Mouse (Mus musculus) urinary bladder, postnatal 4 days (tissue): ENCODE measurements around the gene Abcb1b.
"Not testable (repeated sequence)": the region's sequence is repeated elsewhere in the genome, so short reads cannot be mapped to it uniquely, and the experiment has no call there.

ENCODE experiments used
- DNase-seq, 2 experiments: peaks; one replicate each; pipeline ENCODE4 v3.0.0; 2021 to 2022; ENCODE audit warnings: low spot score in 2 of 2

Gene Abcb1b

DNA sequence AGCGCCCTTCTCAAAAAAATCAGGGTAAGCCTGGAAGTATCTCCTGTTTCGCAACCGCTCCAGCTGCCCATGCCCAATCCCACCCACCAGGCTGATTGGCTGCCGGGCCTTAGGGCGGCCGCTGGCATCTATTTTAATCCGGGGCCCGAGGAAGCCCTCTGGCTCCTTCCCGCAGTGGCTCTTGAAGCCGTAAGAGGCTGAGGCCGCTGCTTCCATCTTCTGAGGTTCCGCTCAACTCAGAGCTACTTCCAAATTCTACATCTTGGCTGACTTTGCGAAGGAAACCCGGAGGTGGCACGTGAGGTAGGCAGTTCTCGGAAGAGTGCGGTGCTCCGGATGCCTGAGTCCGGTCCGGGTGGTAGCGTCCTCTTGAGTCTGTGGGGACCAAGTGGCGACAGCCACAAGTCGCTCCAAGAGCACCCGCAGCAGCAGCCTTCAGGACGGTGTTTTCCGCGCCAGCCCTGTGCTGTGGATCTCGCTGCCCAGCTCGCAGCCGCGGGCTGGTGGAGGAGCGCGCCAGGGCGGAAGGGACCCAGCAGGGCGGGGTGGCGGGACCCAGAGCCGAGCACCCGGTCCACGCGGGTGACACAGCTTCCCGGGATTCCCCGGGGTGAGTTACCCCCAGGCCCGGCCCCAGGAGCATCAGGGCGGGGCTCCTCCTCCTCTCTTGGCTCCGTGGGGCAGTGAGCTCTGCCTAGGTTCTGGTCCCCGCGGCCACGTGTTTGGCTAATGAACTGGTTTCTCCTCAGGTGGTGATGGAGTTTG lies at the start of gene Abcb1b:
Gene Abcb1b (plus strand): TSS at position 161 of the 765 bp plus-strand sequence.
- DNase-seq = peak in 1 of 2 experiments; percentile 21

DNA sequence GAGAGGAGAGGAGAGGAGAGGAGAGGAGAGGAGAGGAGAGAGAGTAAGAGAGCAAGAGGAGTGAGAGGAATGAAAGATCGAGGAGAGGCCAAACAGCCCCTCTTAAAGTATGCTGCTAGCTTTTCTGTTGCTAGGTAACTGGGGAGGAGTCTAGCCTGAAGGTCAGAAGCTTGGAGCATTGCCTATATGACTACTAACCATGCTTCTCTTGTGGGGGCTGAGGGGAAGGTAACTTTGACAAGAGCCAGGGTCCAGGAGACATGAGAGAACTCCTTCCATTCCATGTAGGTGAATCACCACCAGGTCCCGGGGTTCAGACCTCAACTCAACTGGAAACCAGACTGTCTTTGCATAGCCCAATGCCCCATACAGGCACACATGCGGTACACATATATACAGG lies 25.1 kb upstream of the Abcb1b start:
- no peak for DNase-seq

DNA sequence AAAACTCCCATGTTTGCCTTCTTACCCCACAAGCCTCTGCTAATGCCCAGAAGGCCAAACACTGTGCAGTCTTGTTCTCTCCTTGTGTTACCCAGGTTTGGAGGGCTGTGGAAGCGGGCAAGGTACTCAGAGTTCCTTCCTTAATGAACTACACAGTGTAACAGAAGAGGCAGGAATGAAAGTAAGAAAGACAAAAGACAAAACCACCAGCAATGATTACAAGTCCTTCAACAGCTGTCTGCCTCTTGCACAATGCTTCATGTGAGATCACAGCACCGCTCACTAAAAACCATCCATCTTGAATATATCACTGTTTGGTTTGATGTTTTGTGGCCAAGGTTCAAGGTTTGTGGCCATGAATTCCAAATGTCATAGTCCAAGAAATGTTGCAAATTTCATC lies 19.6 kb upstream of the Abcb1b start:
- DNase-seq = no peak

DNA sequence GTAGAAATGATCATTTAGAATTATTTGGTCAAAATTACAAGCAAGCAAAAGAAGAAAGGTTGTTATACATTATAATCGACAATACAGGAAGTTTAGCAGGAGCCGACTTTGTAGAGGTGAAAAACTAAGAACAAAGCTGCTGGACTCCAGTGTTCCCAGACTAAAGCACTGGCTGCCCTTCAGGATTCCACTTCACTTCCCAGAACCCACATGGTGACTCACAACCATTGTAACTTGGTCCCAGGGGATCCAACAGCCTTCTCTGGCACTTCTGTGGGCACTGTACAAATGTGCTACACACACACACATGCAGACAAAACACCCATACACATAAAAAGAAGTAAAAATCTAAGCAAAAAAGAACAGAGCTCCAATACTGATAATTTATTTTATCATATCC lies 19.2 kb upstream of the Abcb1b start:
- no peak for DNase-seq

DNA sequence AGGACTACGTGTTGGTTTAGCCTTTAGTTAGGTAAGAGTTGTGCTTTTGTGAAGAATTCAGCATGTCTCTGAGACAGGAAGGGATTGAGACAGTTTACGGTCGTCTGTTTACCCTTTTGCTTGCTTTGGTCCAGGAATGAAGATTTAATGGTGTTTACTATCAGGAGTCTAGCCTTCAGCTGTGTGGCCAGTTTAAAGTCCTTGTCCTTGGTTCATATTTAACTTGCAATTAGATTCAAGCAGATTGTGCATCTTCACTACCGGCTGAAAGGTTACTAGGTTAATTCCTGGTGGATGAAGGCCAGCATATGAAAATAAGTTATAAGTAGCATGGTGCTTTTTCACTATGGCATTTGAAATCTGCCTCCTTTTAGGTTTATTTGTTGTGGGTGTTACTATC lies 5.7 kb upstream of the Abcb1b start:
- DNase-seq = no peak

DNA sequence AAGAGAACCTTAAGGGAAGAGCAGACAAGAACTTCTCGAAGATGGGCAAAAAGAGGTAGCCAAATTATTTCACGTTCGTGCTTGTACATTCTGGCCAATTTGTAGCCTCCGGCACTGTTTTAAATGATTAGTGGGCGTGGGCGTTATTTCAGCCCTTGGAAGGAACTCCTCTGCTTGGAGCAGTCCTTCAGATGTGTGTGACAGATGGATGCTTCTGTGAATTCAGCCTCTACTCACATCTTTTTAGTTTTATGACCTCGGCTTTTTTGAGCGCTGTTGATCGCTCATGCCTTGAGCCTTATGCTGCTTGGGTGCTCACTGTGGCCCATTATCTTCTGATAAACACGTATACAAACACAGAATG lies 787 bp downstream of the Abcb1b start:
- no peak for DNase-seq

DNA sequence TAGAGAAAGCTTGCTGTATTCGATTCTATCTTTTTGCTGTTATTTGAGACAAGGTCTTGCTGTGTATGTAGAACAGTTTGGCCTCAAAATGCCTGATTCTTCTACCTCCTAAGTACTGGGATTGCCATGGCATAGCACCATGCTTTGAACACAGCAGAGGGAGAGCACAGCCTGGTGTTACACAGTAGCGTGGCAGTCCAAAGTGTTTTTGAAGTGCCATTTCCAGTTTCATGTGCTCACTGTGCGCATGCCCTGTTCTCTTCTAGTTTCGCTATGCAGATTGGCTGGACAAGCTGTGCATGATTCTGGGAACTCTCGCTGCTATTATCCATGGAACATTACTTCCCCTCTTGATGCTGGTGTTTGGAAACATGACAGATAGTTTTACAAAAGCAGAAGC lies 7.8 kb downstream of the Abcb1b start:
- no peak for DNase-seq

DNA sequence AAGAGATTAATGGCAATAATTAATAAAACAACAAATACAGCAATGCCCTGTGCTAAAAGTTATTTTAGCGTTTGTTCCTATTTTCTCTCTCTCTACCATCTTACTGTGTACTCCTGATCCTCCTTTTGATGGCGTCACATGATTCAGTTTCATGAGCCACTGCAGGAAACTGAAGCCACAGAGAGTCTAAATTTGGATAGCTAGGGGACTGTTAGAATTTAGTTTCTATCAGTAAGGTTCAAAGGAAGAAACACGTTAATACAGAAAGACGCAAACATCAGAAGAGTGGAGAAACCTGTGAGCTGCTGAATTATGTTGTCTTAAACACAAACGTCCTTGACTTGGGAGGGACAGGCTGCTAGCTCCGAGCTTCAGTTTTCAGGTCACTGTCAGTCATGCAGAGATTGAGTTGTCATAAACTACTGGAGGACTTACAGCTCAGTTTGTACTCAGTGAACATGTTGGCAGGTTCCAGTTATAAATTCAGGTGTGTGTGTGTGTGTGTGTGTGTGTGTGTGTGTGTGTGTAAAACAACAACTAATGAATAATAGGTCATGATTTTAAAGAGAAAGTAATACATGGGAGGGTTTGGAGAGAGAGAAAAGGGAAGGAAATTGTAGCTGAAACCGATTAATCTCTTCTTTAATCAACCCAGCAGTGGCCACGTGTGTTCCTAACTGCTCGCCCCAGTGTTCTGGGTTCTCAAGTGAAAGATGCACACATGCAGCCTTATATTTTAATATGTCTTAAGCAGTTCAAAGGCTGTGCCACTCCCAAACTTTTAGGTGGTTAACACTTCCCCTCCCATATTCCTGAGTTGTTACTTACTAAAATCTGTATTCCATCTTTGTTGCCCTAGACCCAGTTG lies 9.4 kb downstream of the Abcb1b start:
- DNase-seq = no peak

DNA sequence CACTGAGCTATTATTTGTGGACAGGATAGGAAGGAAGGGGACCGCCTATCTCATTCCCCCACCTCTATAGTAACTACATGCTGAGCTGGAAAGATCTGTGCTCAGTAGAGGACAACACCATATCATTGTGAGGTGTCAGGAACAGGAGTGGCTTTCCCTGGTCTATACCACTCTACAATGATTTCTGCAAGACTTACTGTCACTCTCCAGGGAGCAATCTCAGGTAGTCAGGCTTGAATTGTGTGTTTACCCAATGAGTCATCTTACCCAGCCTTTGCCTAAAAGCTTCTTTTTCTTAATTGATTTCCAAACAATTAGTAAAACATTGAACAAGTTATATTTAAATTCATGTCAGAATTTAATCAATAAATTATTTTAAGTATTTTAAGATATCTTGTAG lies 15.9 kb downstream of the Abcb1b start:
- DNase-seq = no peak

DNA sequence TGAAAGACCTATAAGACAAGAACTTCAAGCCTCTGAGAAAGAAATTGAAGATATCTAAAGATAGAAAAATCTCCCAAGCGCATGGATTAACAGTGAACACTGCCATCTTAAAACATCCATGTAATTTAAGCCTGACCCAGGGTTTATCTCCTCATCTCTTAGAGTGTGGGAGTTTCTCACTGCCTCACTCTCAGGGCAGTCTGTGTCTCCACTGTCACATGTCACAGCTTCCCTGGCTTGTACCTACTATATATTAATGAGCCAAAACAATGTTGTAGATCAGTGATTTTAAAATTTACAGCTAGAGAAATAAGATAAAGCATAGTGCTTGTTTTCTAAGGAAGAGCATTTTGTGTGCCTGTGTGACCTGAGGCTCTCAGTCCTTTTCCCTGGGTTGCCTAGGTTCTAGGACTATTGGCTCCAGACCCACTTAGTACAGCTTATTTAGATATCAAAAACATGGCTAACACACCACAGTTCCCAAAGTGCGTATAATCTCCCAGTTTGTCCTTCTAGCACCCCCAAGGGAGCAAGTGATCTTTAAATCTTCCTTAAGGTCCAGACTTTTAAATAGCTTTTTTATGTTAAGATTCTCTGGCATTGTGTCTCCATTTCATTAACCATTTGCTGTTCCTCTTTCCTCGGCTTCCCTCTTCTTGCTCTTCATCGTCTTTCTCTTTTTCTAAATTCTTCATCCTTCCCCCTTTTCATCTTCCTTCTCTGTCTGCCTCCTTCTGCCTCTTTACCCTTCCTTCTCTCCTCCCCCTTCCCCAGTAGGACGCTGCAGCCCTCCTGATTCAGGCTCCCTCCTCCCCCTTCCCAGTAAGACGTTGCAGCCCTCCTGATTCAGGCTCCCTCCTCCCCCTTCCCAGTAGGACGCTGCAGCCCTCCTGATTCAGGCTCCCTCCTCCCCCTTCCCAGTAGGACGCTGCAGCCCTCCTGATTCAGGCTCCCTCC lies 22.0 kb downstream of the Abcb1b start:
- no peak for DNase-seq

DNA sequence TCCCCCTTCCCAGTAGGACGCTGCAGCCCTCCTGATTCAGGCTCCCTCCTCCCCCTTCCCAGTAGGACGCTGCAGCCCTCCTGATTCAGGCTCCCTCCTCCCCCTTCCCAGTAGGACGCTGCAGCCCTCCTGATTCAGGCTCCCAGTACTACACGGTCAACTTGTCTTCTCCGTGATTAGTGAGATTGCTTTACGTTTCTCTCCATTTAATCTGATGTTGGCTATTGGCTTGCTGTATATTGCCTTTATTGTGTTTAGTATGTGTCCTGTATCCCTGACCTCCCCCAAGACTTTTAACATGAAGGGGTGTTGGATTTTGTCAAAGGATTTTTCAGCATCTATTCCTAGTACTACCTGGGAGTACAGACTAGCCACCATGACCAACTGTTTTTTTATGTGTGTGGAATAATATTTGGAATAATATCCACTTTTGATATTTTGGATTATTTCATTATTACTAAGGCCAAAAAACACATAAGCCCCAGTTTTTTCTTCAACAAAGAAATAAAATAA lies 22.7 kb downstream of the Abcb1b start:
- DNase-seq = not testable (repeated sequence)

DNA sequence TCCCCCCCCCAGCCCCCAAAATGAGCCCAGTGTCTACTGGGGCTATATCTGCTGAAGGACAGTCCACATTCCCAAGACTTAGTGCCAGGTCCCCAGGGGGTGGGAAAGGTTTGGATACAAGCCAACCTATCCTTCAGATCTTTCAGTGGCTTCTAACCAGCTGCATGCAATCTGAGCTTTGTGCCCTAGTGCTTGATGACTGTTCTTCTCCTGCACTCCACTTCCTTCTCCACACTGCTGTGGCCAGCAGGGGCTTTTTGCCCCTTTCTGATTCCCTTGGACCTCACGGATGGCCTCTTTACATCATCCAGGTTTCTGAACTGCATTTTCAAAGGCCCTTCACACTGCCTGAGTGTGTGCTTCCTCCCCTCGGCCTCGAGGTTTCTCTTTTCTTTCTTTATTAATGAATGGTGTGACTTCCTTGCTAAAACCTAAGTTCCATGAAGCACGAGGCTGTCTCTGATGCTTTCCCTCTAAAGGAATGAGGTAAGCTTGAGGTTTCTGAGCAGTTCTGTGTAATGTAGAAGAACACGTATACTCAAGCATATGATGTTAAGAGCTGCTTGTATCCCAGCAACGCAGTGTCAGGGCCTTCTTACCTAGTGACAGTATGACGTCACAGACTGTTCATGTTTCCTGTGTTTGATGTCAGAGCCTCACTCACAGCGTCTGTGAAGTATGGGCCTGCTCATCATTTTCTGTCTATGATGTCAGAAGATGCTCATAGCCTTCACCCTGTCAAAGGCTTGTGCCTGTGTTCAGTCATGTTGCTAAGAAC lies 40.9 kb downstream of the Abcb1b start:
- DNase-seq = no peak

DNA sequence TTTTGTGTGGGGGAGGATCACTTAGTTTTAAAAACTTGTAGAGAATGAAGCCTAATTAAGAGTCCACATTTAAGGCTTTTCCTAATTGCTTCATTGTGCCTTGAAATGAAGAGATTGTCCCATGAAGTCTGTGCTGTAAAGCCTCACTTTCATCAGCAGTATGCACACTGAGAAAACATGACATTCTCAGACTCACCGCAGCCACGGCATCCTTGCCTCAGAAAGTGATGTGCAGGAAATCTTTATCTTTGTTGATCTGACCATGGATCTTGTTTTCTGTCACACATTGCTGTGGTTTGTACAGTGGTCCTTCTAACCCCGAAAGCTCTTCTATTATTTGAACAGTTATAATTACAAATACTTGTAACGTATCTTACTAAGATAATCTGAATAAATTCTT lies 41.7 kb downstream of the Abcb1b start:
- no peak for DNase-seq

DNA sequence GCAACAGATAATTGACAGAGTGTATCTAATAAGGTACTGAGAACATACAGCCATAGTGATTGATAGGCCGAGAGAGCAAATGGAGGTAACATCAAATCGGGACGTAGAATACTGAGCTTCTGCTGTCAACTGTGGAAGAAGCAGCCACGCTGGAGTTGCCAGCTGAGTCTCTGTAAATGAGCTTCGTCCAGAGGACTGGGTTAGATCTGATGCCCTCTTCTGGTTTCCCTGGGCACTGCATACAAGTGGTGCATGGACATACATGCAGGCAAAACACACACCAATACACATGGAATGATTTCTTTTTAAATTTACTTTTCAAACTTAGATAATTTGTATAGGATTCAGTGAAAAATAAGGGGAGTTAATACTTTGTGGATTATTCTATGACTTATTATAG lies 42.9 kb downstream of the Abcb1b start:
- DNase-seq = peak in 1 of 2 experiments; percentile 68

DNA sequence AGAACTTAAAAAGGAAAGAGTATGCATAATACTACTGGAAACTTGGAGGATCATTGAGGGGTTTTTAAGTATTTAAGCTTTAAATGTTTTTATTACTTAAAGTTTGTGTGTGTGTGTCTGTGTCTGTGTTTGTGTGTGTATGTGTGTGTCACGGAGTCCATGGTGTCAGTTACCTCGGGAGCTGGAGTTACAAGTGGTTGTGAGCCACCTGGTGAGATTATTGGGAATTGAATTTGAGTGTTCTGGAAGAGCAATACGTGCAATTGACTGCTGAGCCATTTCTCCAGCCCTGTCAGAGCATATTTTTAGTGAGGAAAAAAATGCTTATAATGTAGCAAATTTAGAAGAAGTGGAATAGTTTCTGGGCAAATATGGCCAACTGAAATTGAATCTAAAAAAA lies 44.9 kb downstream of the Abcb1b start:
- no peak for DNase-seq

DNA sequence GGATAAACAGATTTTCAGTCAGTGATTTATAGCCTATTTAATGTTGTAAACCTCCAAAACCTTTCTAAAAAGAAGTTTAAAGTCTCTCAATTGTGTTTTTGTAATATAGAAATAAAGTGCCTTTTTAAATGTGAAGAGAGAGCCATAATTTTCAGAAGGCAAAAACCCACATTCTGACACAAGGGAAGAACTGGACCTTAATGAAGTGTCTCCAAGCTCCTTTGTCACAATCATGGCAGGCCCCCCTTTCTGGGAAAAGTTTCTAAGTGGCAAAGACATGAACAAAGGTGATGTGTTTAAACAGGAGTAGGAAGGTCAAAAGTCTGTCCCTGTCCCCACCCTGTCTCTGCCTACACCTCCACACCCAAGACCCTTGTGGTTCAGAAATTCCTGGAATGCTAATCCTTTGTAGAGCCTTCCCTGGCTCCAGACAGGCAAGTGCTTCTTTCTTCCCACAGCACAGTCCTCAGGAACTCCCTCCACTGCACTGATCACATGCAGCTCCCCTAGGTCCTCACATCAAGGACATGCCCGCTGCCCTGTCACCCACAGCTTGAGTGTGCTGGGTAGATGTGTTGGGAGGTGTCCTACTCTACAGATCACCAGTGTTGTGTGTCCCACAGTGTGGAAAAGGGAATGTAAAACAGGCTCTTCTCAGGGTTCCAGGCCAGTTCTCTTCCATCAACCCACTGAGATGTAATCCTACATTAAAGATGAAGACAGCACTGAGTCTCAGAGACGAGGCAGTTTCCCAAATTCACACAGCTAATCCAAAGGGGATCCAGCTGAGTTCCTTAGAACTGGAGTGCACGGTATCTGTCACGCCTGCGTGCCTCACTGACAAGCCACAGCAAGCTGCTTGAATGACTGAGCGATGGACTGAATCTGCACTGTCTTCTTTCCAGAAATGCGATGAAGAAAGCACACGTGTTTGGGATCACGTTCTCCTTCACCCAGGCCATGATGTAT lies 50.9 kb downstream of the Abcb1b start:
- not testable (repeated sequence) for DNase-seq

DNA sequence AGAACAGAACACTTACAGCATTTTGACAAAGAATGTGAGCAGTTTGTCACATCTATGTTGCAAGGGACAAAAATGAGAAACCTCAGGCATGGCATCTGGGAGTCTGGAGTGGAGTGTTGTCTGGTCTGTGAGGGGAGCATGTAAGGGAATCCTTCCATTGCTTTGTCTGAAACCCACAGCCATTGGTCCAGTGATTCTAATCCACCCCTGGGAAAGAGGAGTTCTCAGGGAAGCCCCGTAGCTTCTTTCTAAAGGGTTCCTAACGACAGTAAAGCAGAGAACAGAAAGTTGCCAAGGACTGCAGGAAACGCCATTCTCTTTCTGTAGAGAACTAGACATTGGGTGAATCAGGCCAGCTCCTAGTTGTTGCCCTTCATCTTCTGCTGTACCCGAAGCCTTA lies 52.9 kb downstream of the Abcb1b start:
- no peak for DNase-seq

DNA sequence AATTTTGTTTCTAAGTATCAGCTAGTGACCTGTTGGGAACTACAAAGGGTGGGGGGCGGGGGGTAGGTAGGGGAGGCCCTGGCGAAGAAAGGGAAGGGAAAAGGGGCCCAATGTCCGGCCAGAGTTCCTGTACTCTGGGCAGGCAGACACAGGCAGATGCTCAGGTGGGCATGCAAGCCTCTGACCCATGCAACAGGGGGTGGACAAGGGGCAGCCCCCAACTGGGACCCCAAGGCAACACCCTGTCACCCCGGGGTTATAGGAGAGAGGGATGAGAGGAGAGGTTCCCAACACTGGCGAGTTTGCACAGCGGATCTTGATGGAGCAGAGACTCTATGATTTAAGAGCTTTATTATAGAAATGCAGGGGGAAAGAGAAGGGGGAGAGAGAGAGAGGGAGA lies 59.3 kb downstream of the Abcb1b start:
- DNase-seq = no peak

DNA sequence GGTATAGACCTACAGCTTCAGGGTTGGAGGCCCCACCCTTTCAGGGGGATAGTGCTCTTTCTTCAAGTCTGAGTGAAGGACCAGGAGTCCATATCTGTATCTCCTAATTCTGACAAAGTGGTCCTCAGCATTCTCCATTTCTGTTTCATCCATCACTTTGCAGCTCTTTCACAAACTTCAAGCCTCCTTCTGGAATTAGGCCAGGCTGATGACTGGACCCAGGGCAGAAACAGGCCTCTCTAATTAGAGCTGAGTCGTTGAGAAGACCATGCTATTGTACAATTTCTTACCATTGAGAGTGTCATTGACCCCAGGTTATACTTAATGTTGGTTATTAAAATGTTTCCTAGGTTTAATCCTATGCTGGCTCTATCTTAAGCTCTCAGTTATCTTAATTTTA lies 63.9 kb downstream of the Abcb1b start:
- DNase-seq = no peak
